Mouse (Mus musculus): ENCODE results near the gene Cdk14.

DNA sequence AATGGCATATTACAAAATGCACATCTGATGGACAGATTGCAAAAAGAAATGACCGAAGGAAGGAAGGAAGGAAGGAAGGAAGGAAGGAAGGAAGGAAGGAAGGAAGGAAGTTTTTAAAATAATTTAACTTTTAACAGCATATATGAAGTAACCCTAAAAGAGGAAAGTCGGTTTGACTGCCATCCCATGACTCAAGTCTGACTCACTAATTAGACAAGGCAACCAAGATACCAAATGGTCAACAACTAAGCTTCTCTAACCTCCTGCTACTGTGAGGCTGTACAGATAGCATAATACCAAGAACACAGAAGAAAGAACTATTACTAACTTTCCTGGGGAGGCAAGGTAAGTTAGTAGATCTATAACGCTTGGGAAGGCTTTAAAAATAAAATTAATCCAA, 166.9 kb downstream of the Cdk14 start:
- TF ChIP-seq CTCF (conservative IDR thresholded peaks at IDR 0.05; ENCODE audit: insufficient read depth, insufficient read length, low read depth, low read length) = no peak
- no peak for TF ChIP-seq POLR2A (IDR thresholded peaks at IDR 0.05; ENCODE audit: low read depth, low read length)

Measured in kidney, adult 2 months (tissue).